Mouse (Mus musculus) lung, embryonic 14.5 days (tissue): Measurements from ENCODE around the gene Nckap5. TPM values are rescaled to one million over a fixed set of nuclear protein-coding genes. Genes with fewer than 3 reads are reported as not detected.

ENCODE experiments used
- ATAC-seq: fragments of 200-750 bp; cut with Nextera tagmentation; 2 replicates; pipeline ENCODE4 v1.8.0; 2017; ENCODE audit warnings: mild to moderate bottlenecking, moderate TSS enrichment, moderate library complexity; ENCODE audit not compliant: insufficient read depth
- DNase-seq: peaks from one replicate; pipeline ENCODE4 v3.0.0-alpha.2; 2015
- H3K27ac ChIP-seq: fragments of 300-500 bp; sonication (generic); 2 replicates; pipeline ENCODE4 v1.5.1; 2014; ENCODE audit warnings: low read depth, mild to moderate bottlenecking, moderate library complexity
- H3K27me3 ChIP-seq: fragments of 300-500 bp; sonication (generic); 2 replicates; pipeline ENCODE4 v1.6.1; 2014; ENCODE audit warnings: low read length, control low read depth; ENCODE audit not compliant: insufficient read depth
- H3K36me3 ChIP-seq: fragments of 300-500 bp; sonication (generic); 2 replicates; pipeline ENCODE4 v1.6.1; 2014; ENCODE audit warnings: control low read depth; ENCODE audit not compliant: insufficient read depth
- H3K4me1 ChIP-seq: fragments of 300-500 bp; sonication (generic); 2 replicates; pipeline ENCODE4 v1.6.1; 2014; ENCODE audit warnings: antibody characterized with exemption, control low read depth; ENCODE audit not compliant: insufficient read depth
- H3K4me2 ChIP-seq: fragments of 300-500 bp; sonication (generic); 2 replicates; pipeline ENCODE4 v1.6.1; 2014; ENCODE audit warnings: mild to moderate bottlenecking
- H3K4me3 ChIP-seq: fragments of 300-500 bp; sonication (generic); 2 replicates; pipeline ENCODE4 v1.5.1; 2014; ENCODE audit warnings: low read depth, low read length
- H3K9ac ChIP-seq: fragments of 300-500 bp; sonication (generic); 2 replicates; pipeline ENCODE4 v1.6.1; 2014
- H3K9me3 ChIP-seq: fragments of 300-500 bp; sonication (generic); 2 replicates; pipeline ENCODE4 v1.6.1; 2016; ENCODE audit warnings: low read depth, low read length, control low read depth
- CTCF ChIP-seq: IDR thresholded peaks from 2 replicates; pipeline ENCODE4 v1.5.1; 2016; ENCODE audit warnings: antibody characterized with exemption, low read depth
- WGBS: fragments of 180-500 bp; shearing (Covaris S2); extraction: QIAGEN DNeasy Blood & Tissue Kit; methylation state at CpG from one replicate; pipeline ENCODE4 v1.1.7; 2014; 5-methylcytosine and 5-hydroxymethylcytosine counted together
- polyA plus RNA-seq: library from polyadenylated mRNA; unstranded; fragments of >200 nt; fragmentation: Nextera tagmentation; extraction: Ambion mirVana; gene quantifications from 2 replicates; pipeline ENCODE4 v1.2.1, GENCODE M21; 2014

The Nckap5 gene
- polyA plus RNA-seq, 1 experiment from 2014 or later: 37.8 TPM

DNA sequence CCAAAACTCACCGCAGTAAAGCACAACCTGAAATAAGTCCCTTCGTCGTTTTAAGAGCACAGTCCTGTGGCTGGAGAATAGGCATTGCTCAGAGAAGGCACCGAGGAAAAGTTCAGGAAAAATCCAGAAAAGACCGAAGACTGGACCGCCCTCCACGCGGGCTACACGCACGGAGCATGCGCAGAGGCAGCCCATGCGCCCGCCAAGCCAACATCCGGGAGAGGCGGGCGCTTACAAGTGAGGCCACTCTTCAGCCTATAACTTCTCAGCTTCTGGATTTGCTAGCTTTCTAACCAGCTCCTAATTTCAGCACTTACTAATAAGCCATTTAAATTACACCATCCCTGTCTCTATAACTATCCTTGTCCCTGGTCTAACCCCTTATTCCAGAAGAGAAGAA is 124.0 kb downstream of the Nckap5 start:
- Histone ChIP-seq H3K9ac (no peak overlapping the region), H3K4me1 (no peaks in the 10 kb centered on the region), H3K27me3 (no peaks in the 10 kb centered on the region), H3K4me2 (no peak overlapping the region), H3K27ac (no peak overlapping the region), H3K9me3 (no peaks in the 10 kb centered on the region), H3K36me3 (no peaks in the 10 kb centered on the region), H3K4me3 (no peak overlapping the region)
- DNase-seq: no peak
- ATAC-seq: no peak
- TF ChIP-seq CTCF: no peak
- WGBS: 95% methylated on average over 16 of the region's 16 CpGs

DNA sequence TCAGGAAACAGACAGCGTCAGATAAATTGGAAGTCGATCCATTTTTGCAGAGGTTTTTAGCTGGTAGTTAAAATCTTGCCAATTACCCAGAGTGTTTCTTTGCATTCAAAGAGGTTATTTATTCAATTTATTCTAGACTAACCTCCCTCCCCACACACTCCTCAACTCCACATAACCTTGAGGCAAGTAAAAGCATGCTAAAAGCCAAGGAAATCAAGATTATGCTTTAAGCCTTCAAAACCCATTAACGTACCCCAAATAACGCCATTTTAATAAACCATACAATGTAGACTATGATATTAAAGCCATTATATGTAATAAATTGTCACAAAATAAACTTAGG is 129.7 kb downstream of the Nckap5 start:
- H3K27me3 ChIP-seq: no peaks in the 10 kb centered on the region
- no peak overlapping the region for H3K4me3 ChIP-seq
- no peak for DNase-seq
- TF ChIP-seq CTCF: no peak
- no peak overlapping the region for H3K27ac ChIP-seq
- no peak overlapping the region for H3K4me2 ChIP-seq
- H3K4me1 ChIP-seq: no peaks in the 10 kb centered on the region
- H3K9me3 ChIP-seq: no peaks in the 10 kb centered on the region
- 78% methylated on average over 4 of the region's 4 CpGs for WGBS
- ATAC-seq: no peak
- H3K36me3 ChIP-seq: no peaks in the 10 kb centered on the region
- H3K9ac ChIP-seq: no peak overlapping the region

DNA sequence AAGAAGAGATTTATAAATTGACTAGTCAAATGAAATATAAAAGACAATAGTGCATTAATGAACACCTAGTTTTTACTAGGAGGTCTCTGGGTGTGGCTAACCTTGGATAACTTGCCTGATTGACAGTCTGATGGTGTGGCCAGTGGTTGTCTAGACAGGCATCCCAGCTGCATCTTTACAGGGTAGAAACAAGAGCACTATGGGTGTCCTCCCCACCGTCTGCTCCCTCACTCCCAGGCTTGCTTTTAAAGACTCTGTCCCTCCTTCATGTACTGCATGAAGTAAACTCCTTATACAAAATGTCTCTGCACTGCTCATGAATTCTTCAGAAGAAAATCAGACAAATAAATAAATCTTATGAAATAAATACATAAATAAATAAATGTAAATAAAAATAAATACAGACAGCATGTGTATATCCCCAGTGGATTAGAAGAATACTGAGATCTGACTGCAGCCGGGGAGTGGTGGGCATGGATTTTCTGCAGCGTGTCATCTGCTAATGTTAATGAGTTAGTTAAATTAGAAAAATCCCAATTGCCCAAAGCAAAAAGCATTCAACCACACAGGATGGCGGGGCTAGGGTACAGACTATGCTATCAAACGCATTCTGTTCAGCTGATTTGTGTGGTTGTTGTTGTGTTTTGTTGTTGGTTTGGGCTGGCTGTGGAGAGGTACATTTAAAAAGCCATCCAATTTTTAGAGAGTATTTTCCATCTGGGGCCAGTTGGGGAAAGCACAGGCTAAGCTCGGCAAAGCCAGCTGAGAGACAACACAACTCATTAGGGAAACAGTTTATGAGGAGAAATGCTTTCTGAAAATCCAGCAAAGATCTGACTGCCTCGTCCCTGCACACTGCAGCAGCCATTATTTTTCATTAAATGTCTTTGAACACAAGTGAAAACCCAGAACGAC is 130.3 kb downstream of the Nckap5 start:
- ATAC-seq (no peak), DNase-seq (no peak)
- Histone ChIP-seq H3K27me3 (no peaks in the 10 kb centered on the region), H3K9me3 (no peaks in the 10 kb centered on the region), H3K9ac (no peak overlapping the region), H3K36me3 (no peaks in the 10 kb centered on the region), H3K27ac (no peak overlapping the region), H3K4me2 (no peak overlapping the region), H3K4me3 (no peak overlapping the region), H3K4me1 (no peaks in the 10 kb centered on the region)
- no peak for TF ChIP-seq CTCF
- 69% methylated on average over 8 of the region's 8 CpGs for WGBS

DNA sequence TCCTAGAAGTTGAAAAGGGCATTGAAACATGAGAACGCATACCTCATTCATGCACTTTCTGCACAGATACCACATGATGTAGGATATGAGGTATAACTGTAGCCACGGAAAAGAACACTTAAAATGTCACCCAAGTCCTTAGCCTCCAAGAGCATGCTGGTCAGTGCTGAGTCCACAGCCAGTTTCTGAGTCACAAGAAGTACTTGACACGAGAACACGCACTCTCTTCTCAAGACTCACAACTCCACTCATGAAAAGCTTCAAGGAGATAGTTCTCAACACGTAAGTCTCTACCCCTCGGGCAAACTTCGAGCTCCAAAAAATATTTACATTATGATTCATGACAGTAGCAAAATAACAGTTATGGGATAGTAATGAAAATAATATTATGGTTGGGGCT is 137.0 kb downstream of the Nckap5 start:
- WGBS: 73% methylated on average over 7 of the region's 7 CpGs
- no peak overlapping the region for H3K4me3 ChIP-seq

DNA sequence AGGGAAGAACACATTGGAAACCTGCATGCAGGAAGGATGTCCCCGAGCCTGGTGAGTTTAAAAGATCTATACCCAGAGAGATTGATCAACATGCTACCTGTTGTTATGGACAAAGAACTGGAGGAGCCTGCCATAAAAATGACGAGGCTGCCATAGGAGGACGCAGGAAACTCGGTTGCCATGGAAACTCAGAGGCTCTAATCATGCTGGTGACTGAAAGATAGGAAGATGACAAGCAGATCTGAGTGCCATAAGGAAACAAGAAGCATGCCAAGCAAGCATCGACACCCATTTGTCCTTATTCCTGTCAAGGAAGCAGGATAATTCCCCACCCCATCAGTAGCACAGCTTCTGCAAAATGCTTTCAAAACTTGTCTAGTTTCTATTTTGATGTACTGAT is 142.0 kb downstream of the Nckap5 start:
- ATAC-seq (no peak), DNase-seq (no peak)
- H3K9me3 ChIP-seq: no peaks in the 10 kb centered on the region
- H3K9ac ChIP-seq: no peak overlapping the region
- WGBS: 61% methylated on average over 5 of the region's 5 CpGs
- H3K36me3 ChIP-seq: no peaks in the 10 kb centered on the region
- no peaks in the 10 kb centered on the region for H3K27me3 ChIP-seq
- H3K4me3 ChIP-seq: no peak overlapping the region
- no peak overlapping the region for H3K27ac ChIP-seq
- H3K4me1 ChIP-seq: peaks cover 9% of the 10 kb centered on the region; the same call in 1 of the 2 replicates
- no peak for TF ChIP-seq CTCF
- no peak overlapping the region for H3K4me2 ChIP-seq

More for the DNA sequence above, 137.0 kb downstream of the Nckap5 start:
- DNase-seq (no peak), ATAC-seq (no peak)
- H3K27ac ChIP-seq: no peak overlapping the region
- no peak overlapping the region for H3K9ac ChIP-seq
- H3K27me3 ChIP-seq: no peaks in the 10 kb centered on the region
- H3K9me3 ChIP-seq: no peaks in the 10 kb centered on the region
- TF ChIP-seq CTCF: no peak
- no peaks in the 10 kb centered on the region for H3K36me3 ChIP-seq
- no peaks in the 10 kb centered on the region for H3K4me1 ChIP-seq
- H3K4me2 ChIP-seq: no peak overlapping the region

DNA sequence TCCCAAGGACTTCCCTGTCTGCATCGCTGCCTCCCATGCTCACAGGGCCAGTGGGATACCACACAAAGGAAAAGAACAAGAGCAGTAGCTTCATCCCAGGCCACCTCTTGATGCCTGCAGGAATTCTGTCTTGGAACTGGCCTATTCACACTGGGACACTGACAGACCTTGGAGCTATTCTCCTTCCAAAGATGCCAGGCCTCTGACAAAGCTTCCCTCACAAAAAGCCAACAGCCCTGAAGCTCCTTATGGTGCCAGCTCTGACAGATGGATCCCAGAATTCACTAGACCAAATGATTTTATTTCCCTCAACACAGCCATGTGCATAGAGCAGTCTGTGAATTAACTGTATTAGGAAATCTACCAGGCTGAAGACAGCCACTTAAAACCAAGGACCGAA is 143.9 kb downstream of the Nckap5 start:
- H3K9ac ChIP-seq: no peak overlapping the region
- H3K4me1 ChIP-seq: peaks cover 12% of the 10 kb centered on the region; the same call in 1 of the 2 replicates
- H3K9me3 ChIP-seq: no peaks in the 10 kb centered on the region
- H3K27me3 ChIP-seq: no peaks in the 10 kb centered on the region
- H3K36me3 ChIP-seq: no peaks in the 10 kb centered on the region
- 87% methylated on average over 2 of the region's 2 CpGs for WGBS
- DNase-seq (no peak), ATAC-seq (no peak)
- no peak overlapping the region for H3K4me3 ChIP-seq
- TF ChIP-seq CTCF: no peak
- no peak overlapping the region for H3K27ac ChIP-seq
- no peak overlapping the region for H3K4me2 ChIP-seq

DNA sequence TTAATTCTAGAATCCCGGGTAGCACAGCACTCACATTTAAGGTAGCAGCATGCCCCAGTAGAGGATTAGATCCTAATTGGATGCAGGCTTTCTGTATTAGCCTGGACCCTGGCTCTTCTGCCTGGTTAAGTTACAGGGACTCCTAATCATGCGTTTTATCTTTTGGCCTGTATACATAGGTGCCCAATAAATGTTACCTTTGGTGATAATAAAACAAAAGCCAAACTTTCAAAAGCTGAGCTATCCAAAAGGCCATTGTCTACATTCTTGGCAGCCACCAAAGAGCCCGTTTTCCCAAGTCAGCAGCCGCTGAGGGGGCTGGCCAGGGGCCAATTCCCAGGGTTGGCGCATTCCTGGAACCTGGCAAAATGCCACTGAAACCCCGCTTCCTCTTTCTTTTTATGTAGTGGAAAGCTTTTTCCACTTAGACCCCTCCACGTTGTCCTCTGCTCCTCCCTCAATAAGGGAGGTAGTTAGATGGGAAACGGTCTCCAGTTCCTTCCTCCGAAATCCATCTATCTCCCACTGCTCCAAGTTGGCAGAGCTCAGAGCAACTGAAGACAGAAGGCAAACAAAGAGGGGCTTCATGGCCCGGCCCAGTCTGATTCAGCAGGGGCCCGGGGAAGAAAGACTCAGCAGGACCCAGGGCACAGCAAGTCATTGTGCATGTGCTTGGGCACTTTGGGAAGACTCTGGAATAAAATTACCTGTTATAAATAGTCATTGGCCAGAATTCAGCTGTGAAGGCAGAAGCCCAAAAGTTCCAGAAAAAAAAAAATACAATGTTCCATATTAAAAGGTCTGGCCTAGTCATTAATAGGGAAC is 146.8 kb downstream of the Nckap5 start:
- H3K4me3 ChIP-seq: no peak overlapping the region
- peak overlapping the region; percentile 51 for H3K4me2 ChIP-seq
- peak overlapping the region; percentile 78 for H3K27ac ChIP-seq

More for the DNA sequence above, 146.8 kb downstream of the Nckap5 start:
- TF ChIP-seq CTCF: no peak
- Histone ChIP-seq H3K9ac (no peak overlapping the region), H3K4me1 (peaks cover 12% of the 10 kb centered on the region; the same call in 1 of the 2 replicates), H3K27me3 (no peaks in the 10 kb centered on the region), H3K36me3 (no peaks in the 10 kb centered on the region), H3K9me3 (no peaks in the 10 kb centered on the region)
- ATAC-seq: peak; percentile 82
- 13% methylated on average over 11 of the region's 11 CpGs for WGBS
- DNase-seq: peak; percentile 96
